Mouse (Mus musculus) liver, embryonic 14.5 days (tissue): ENCODE results near the gene Atxn1.

ENCODE experiments used
- CTCF ChIP-seq: IDR thresholded peaks from 2 replicates; pipeline ENCODE4 v1.5.1; 2016; ENCODE audit warnings: antibody characterized with exemption, low read depth, control low read depth
- EP300 ChIP-seq: IDR thresholded peaks from 2 replicates; pipeline ENCODE4 v1.6.1; 2016; ENCODE audit warnings: antibody characterized with exemption, low read depth

DNA sequence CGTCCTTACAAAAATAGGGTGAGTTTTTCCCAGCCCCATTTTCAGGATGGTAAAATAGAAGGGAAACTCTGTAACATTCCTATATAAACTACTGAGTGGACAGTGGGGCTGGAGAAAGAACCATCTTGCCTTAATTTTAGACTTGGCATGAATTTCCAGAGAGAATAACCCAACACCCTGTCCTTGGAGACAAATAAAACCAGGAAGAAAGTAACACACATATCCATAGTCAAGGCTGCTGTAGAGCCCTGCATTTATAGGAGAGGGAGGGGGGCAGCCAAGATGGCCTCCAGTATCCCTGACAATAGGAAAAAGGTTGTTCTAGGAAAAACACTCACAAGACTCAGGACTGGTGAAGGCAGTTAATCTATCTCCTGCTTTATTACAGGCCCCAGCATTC is 210.3 kb downstream of the Atxn1 start:
- TF ChIP-seq CTCF = no peak
- no peak for TF ChIP-seq EP300
